Mouse (Mus musculus) stomach, embryonic 16.5 days (tissue): Measurements from ENCODE around the gene Cabp1. TPM values are rescaled to one million over a fixed set of nuclear protein-coding genes. Genes with fewer than 3 reads are reported as not detected.

Source experiments
- ATAC-seq: fragments of 200-750 bp; cut with Nextera tagmentation; 2 replicates; pipeline ENCODE4 v1.8.0; 2017; ENCODE audit warnings: moderate number of reproducible peaks, moderate TSS enrichment; ENCODE audit not compliant: insufficient read depth, low FRiP score
- H3K27ac ChIP-seq: fragments of 300-500 bp; sonication (generic); 2 replicates; pipeline ENCODE4 v1.5.1; 2014; ENCODE audit warnings: low read length
- H3K27me3 ChIP-seq: fragments of 300-500 bp; sonication (generic); 2 replicates; pipeline ENCODE4 v1.6.1; 2014; ENCODE audit warnings: low read length, control low read depth, mixed read lengths; ENCODE audit not compliant: control insufficient read depth, insufficient read depth
- H3K36me3 ChIP-seq: fragments of 300-500 bp; sonication (generic); 2 replicates; pipeline ENCODE4 v1.6.1; 2014; ENCODE audit warnings: low read length; ENCODE audit not compliant: control insufficient read depth, insufficient read depth
- H3K4me1 ChIP-seq: fragments of 300-500 bp; sonication (generic); 2 replicates; pipeline ENCODE4 v1.6.1; 2014; ENCODE audit warnings: low read length, control low read depth, mixed read lengths; ENCODE audit not compliant: control insufficient read depth, insufficient read depth
- H3K4me2 ChIP-seq: fragments of 300-500 bp; sonication (generic); 2 replicates; pipeline ENCODE4 v1.6.1; 2014; ENCODE audit warnings: low read depth, low read length, mixed read lengths
- H3K4me3 ChIP-seq: fragments of 300-500 bp; sonication (generic); replicated peaks from 2 replicates; pipeline ENCODE4 v1.5.1; 2014; ENCODE audit warnings: mild to moderate bottlenecking, low read length
- H3K9ac ChIP-seq: fragments of 300-500 bp; sonication (generic); 2 replicates; pipeline ENCODE4 v1.6.1; 2014; ENCODE audit warnings: low read length
- H3K9me3 ChIP-seq: fragments of 300-500 bp; sonication (generic); replicated peaks from 2 replicates; pipeline ENCODE4 v1.6.1; 2016; ENCODE audit warnings: low read length, control low read depth; ENCODE audit not compliant: control insufficient read depth
- WGBS: fragments of 180-500 bp; shearing (Covaris S2); extraction: QIAGEN DNeasy Blood & Tissue Kit; methylation state at CpG from one replicate; pipeline ENCODE4 v1.1.7; 2014; 5-methylcytosine and 5-hydroxymethylcytosine counted together
- polyA plus RNA-seq: library from polyadenylated mRNA; unstranded; fragments of >200 nt; fragmentation: Nextera tagmentation; extraction: Ambion mirVana; gene quantifications from 2 replicates; pipeline ENCODE4 v1.2.1, GENCODE M21; 2015

The Cabp1 gene
- polyA plus RNA-seq, 1 experiment from 2014 or later = 1.4 TPM

DNA sequence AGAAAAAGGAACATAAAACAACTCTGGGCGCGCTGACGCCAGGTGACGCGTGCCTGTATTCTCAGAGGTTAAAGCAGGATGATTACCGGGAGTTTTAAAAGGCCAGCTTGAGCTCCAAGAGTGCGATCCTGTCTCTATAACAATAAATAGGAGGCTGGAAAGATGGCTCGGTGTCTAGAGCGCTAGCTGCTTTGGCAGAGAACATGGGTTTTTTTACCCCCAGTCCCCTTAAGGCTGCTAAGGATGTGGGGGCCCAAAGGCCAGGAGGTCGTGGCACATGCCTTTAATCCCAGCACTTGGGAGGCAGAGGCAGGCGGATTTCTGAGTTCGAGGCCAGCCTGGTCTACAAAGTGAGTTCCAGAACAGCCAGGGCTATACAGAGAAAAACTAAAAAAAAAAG is 35.0 kb downstream of the Cabp1 start:
- Histone ChIP-seq H3K27ac (peak overlapping the region; percentile 99), H3K36me3 (no peaks in the 10 kb centered on the region), H3K27me3 (no peaks in the 10 kb centered on the region), H3K9me3 (no peaks in the 10 kb centered on the region), H3K9ac (peak overlapping the region; percentile 93), H3K4me3 (peak overlapping the region; percentile 100), H3K4me2 (peak overlapping the region; percentile 66), H3K4me1 (peaks cover 31% of the 10 kb centered on the region)
- no peak for ATAC-seq
- 35% methylated on average over 12 of the region's 12 CpGs for WGBS

DNA sequence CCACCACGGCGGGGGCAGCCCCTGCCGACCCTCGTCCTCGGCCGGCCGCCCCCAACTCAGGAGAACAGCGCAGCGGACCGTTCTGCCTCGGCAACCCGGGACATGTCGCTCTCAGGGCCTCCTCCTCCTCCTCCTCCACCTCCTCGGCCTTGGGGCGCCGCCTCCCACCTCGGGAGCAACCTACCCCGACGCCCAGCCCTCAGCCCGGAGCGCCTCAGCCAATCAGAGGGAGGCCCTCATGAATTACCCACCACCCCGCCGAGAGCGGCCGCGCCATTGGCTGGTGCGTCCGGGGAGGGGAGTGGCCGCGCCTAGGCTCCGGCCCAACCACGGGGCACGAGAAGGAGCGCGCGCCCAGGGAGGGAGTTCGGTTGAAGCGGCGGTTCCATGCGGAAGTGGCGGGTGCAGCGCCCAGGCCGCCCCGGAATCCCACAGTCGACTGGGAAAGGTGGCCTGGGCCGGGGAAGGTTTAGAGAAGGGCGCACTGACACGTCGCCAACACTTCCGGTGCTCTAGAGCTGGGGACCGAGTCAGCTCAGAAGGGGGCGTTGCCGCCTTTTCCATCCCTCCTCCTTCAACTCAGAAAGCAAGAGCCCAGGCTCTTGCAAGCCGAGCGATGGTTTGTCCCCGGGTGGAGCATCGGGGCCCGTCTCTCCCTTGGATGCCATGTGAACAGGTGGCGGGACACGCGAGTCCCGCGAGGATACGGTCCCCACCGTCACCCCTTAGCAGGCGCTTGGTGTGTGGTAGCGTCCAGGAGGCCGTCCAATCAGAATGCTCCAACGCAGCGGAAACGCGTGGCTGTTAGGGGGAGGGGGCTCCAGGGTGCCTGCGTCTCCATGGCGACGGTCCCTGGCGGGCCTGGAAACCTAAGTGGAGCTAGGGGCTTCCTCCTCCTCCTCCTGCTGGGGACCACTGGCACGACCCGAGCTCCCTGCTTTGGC is 35.9 kb downstream of the Cabp1 start, which contains the start of gene Mlec:
Gene Mlec, minus strand, starts transcription at position 140 of the 944 bp plus-strand sequence.
- ATAC-seq = peak; percentile 97
- Histone ChIP-seq H3K4me1 (peaks cover 39% of the 10 kb centered on the region), H3K9me3 (no peaks in the 10 kb centered on the region), H3K27ac (peak within 1 kb of the TSS; percentile 99), H3K27me3 (no peaks in the 10 kb centered on the region), H3K4me2 (peak within 1 kb of the TSS; percentile 72), H3K4me3 (peak within 1 kb of the TSS; percentile 100), H3K36me3 (no peaks in the 10 kb centered on the region), H3K9ac (peak within 1 kb of the TSS; percentile 99)
- under 1% methylated on average over 76 of the region's 78 CpGs for WGBS

DNA sequence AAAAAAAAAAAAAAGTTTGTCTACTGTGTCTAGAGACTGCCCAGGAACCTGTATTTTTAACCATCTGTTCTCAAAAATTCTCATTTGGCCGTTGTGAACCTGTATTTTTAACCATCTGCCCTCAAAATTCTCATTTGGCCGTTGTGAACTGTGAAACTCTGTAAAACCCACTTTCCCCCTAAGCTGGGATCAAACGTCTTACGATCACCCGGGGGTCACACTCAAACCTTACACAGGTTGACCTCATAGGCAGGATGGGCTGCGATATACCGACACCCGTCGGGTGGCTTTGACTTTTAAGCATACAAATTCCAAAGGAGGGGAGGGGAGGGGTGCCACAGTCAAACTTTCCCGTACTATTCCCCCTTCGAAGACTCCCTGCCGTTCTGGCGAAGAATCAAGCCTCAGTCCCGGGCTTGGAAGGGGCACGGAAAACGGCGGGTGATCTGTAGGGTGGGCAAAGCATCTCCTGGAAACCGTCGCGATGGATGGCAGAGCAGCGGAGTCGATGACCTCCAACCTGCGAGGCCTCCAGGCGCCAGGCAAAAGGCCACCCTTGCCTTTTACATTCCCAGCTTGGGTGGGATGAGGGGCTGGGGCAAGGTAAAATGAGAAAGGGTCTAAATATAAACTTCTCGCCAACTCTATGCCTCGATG is 37.1 kb downstream of the Cabp1 start:
- no peak for ATAC-seq
- under 1% methylated on average over 26 of the region's 26 CpGs for WGBS
- peaks cover 47% of the 10 kb centered on the region for H3K4me1 ChIP-seq
- no peaks in the 10 kb centered on the region for H3K36me3 ChIP-seq
- H3K4me3 ChIP-seq = peak overlapping the region; percentile 100
- no peaks in the 10 kb centered on the region for H3K27me3 ChIP-seq
- peak overlapping the region; percentile 99 for H3K9ac ChIP-seq
- H3K27ac ChIP-seq = peak overlapping the region; percentile 94
- H3K4me2 ChIP-seq = peak overlapping the region; percentile 72
- H3K9me3 ChIP-seq = no peaks in the 10 kb centered on the region

DNA sequence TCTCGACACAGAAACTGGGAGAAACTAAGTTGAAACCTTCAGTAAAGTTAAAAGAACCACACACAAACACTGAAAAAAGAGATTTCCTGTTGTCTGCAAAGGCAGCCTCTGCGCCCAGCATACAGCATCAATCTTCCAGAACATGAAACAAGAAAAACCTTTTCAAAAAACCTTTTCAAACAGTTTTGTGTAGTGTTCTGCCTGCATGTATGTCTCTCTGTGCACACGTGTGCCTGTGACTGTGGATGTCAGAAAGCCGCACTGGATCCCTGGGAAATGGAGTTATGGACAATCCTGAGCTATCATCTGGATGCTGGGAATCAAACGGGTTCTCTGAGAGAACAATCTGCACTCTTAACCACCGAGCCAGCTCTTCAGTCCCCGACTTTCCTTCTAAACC is 37.8 kb downstream of the Cabp1 start:
- H3K27ac ChIP-seq = peak overlapping the region; percentile 94
- ATAC-seq = no peak
- H3K36me3 ChIP-seq = no peaks in the 10 kb centered on the region
- H3K27me3 ChIP-seq = no peaks in the 10 kb centered on the region
- 34% methylated on average over 7 of the region's 7 CpGs for WGBS
- peak overlapping the region; percentile 100 for H3K4me3 ChIP-seq
- peak overlapping the region; percentile 99 for H3K9ac ChIP-seq
- peak overlapping the region; percentile 72 for H3K4me2 ChIP-seq
- H3K9me3 ChIP-seq = no peaks in the 10 kb centered on the region
- H3K4me1 ChIP-seq = peaks cover 47% of the 10 kb centered on the region

DNA sequence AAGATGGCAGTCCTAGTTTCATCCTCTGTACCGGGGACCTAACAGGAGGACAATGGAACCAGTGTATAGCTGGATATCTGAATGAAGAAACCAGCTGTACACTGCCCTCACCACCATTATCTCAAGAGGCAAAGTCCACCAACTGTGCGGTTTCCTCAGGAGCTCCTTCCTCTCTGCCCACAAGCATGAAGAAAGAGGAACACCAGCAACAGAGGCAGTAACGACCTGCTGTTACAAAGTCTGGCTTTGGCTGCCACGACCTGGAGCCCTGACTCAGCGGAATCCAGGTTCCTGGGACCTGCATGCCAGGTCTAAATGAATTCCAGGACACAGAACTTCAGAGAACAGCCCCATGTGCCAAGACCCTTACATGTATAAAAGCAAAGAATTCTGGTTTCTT is 38.4 kb downstream of the Cabp1 start:
- H3K4me3 ChIP-seq = peak overlapping the region; percentile 100
- peak overlapping the region; percentile 99 for H3K9ac ChIP-seq
- H3K9me3 ChIP-seq = no peaks in the 10 kb centered on the region
- peak overlapping the region; percentile 94 for H3K27ac ChIP-seq
- H3K4me1 ChIP-seq = peaks cover 47% of the 10 kb centered on the region
- no peak for ATAC-seq
- H3K36me3 ChIP-seq = peaks cover under 1% of the 10 kb centered on the region; the same call in 1 of the 2 replicates
- H3K27me3 ChIP-seq = no peaks in the 10 kb centered on the region
- peak overlapping the region; percentile 72 for H3K4me2 ChIP-seq
- WGBS = 27% methylated on average over 5 of the region's 5 CpGs

DNA sequence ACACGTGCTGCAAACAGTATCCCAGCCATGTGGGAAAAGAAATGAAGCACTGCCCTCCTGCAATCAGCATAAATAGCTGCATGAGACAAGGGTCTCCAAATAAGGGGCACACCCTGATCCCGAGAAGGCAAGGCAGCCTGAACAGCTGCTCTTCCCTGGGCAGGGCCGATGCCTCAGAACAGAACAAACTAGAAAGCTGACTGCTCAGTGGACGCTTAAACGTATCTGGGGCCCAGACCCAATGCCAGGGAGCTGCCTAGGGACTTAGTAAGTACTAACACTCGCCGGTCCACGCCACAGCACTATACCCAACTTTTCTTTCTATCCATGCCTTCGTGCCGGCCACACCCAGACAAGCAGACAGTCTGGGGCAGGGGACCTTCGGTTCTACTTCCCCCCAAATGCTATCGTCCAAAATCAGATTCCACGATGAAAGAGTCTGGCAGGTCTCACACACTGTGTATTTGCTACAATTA is 39.0 kb downstream of the Cabp1 start:
- Histone ChIP-seq H3K27me3 (no peaks in the 10 kb centered on the region), H3K4me3 (peak overlapping the region; percentile 100), H3K4me2 (peak overlapping the region; percentile 72), H3K9me3 (no peaks in the 10 kb centered on the region), H3K9ac (peak overlapping the region; percentile 99), H3K4me1 (peaks cover 47% of the 10 kb centered on the region), H3K36me3 (peaks cover 7% of the 10 kb centered on the region), H3K27ac (peak overlapping the region; percentile 94)
- ATAC-seq = no peak
- 45% methylated on average over 13 of the region's 13 CpGs for WGBS

DNA sequence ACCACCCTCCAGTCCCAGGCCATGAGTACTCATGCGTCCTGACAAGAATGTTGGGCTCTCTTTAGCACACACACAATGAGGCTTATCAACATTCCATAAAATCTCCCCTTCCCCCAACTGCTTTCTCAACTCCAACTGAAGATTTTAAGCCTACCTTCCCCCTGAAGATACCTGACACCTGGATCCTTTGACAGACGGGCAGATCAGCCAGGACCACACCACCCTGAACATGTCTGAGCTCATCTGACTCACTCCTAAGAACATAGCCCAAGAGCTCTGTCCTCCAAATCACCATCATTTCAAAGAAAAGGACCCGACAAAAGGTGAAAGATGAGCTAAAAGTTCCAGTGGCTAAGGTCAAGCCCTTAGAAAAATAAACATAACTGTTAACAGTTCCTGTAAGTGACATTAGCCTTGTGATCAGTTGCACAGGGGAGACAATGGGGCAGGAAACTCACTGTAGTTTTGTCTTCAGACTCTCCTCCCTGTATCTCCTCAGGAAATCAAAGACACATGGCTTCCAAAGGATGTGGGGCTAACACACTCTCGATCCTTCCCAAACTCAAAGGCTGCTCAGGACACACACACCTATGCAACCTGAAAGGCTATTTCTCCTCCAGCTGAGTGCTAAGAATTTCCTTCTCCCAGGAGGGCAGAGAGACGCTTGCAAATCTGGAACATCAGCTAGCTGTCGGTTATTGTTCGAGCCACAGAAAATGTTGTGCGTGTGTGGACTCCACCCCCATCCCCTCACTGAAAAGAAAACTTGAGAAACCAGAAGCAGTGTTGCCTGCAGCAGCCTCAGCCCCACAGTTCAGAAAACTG is 41.8 kb downstream of the Cabp1 start:
- Histone ChIP-seq H3K9me3 (no peaks in the 10 kb centered on the region), H3K4me3 (no peak overlapping the region), H3K9ac (peak overlapping the region; percentile 19; the same call in 1 of the 2 replicates), H3K4me1 (peaks cover 44% of the 10 kb centered on the region), H3K27ac (peak overlapping the region; percentile 66), H3K27me3 (no peaks in the 10 kb centered on the region), H3K36me3 (peaks cover 18% of the 10 kb centered on the region), H3K4me2 (no peak overlapping the region)
- ATAC-seq = no peak
- 31% methylated on average over 8 of the region's 8 CpGs for WGBS

DNA sequence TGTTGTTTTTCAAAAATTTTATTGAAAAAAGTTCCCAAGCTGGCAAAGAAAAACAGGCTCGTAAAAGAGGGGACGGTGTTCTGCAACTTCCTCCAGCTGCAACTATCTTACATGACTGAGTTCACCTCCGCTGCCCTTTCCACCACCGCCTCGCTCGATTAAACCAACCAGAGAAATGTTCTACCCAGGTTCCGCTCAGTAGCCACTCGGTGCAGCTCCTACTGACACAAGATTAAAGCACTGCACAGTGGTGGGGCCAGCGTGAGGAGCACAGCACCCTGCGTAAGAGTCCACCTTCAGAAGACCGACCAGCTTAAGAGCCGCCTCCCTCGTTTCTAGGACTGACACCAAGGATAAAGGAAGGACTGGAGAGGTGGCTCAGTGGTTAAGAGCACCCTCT is 42.7 kb downstream of the Cabp1 start:
- H3K9ac ChIP-seq = no peak overlapping the region
- no peaks in the 10 kb centered on the region for H3K9me3 ChIP-seq
- no peak overlapping the region for H3K4me2 ChIP-seq
- H3K4me3 ChIP-seq = no peak overlapping the region
- ATAC-seq = no peak
- H3K27me3 ChIP-seq = no peaks in the 10 kb centered on the region
- WGBS = 83% methylated on average over 13 of the region's 13 CpGs
- H3K36me3 ChIP-seq = peaks cover 18% of the 10 kb centered on the region
- H3K27ac ChIP-seq = no peak overlapping the region
- H3K4me1 ChIP-seq = peaks cover 41% of the 10 kb centered on the region
